Mouse (Mus musculus) ES-E14 (cell line): ENCODE measurements around the gene Ubxn10.

Experiments
- CHD2 ChIP-seq: IDR thresholded peaks from 2 replicates; pipeline ENCODE4 v1.6.1; 2014; ENCODE audit warnings: mild to moderate bottlenecking, low read depth, low read length, inconsistent platforms
- HCFC1 ChIP-seq: IDR thresholded peaks from 2 replicates; pipeline ENCODE4 v1.6.1; 2012; ENCODE audit warnings: low read length, inconsistent platforms, borderline replicate concordance; ENCODE audit not compliant: insufficient read depth
- ZNF384 ChIP-seq: IDR thresholded peaks from 2 replicates; pipeline ENCODE4 v1.6.1; 2012; ENCODE audit warnings: low read depth, low read length, inconsistent platforms

GRCm38 (mm10) chr4:138697166-138697860 lies 39.7 kb downstream of the Ubxn10 start:
- TF ChIP-seq ZNF384 (no peak), CHD2 (no peak), HCFC1 (no peak)
